Mouse (Mus musculus) small intestine, adult 2 months (tissue): ENCODE results near the gene Hdac11.

ENCODE experiments used
- CTCF ChIP-seq: fragments of 200-500 bp; IDR thresholded peaks from 2 replicates; pipeline ENCODE4 v1.5.1; 2012; ENCODE audit warnings: low read depth, mild to moderate bottlenecking, control low read depth, inconsistent platforms, low read length, moderate library complexity, mixed read lengths; ENCODE audit not compliant: insufficient replicate concordance, insufficient read length; ENCODE audit errors: extremely low read depth
- POLR2A ChIP-seq: fragments of 200-500 bp; IDR thresholded peaks from 2 replicates; pipeline ENCODE4 v1.6.1; 2012; ENCODE audit warnings: low read depth, mild to moderate bottlenecking, control low read depth, inconsistent platforms, low read length, moderate library complexity

DNA sequence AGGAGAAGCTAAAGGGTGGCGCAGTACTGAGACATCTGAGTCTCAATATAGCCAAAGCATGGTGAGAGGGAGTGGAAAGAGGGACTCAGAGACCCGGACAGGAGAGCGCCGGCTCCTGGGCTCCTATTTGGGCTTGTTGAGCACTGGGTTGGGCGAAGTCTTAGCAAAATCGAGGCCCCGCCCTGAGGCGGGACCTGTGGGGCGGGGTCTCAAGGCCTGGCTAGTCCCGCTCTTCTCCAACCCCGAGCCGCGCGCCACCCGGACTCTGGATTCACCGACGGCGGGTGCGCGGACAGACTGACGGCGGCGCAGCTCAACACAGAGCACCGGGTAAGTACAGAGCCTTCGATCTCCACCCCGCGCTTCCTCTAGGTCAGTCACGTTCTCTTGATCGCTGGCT lies 56.1 kb downstream of the Hdac11 start:
- TF ChIP-seq POLR2A (no peak; the same call in 1 of the 2 replicates), CTCF (no peak)
